Mouse (Mus musculus) left cerebral cortex, postnatal 36 days (tissue): Measurements from ENCODE around the gene Arcn1. TPM values are rescaled to one million over a fixed set of nuclear protein-coding genes. Genes with fewer than 3 reads are reported as not detected.

ENCODE experiments used
- DNase-seq, 2 experiments: peaks; one replicate each; pipeline ENCODE4 v3.0.0; 2021 to 2022; ENCODE audit warnings: low spot score in 2 of 2, mixed read lengths in 1 of 2
- intact Hi-C: fragments of 180-260 bp; cut with DNase I; formaldehyde crosslinking; loops from one replicate; pipeline ENCODE4 v1.15.1; 2025
- total RNA-seq, 2 experiments: library from RNA; stranded (reverse); gene quantifications; 2 replicates each; pipeline ENCODE4 v1.2.3; 2021

Gene Arcn1
- total RNA-seq, 2 experiments from 2014 or later, result 89.0 to 99.0 TPM

GRCm38 (mm10) chr9:44747341-44747740 lies 20.3 kb downstream of the Arcn1 start:
- intact Hi-C loops, result no loop called here
- no peak for DNase-seq

- intact Hi-C loops, result no loop called here
- no peak for DNase-seq
Observed at GRCm38 (mm10) chr9:44746666-44747065, 21.0 kb downstream of the Arcn1 start.

DNA sequence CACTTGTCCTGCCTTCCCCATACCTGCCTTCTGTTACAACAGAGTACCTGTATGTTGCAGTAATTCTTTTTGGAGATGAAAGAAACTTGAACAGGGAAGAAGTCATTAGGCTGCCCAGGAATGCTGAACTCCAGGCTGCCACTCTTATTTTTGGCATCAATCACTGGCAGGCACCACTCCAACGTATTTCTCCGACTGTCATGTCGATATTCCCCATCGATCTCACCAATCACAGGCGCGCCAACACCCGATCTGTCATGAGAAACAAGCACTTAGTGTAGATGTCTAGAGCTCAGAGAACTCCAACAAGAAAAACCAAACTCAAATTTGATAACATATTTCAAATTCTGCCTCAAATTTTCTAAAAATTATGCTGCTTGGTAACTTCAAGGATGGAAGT lies 22.3 kb downstream of the Arcn1 start:
- intact Hi-C loops, result no loop called here
- no peak for DNase-seq

- intact Hi-C loops, result no loop called here
Observed at GRCm38 (mm10) chr9:44740663-44741192, 26.9 kb downstream of the Arcn1 start.

GRCm38 (mm10) chr9:44737240-44737949 lies 30.2 kb downstream of the Arcn1 start:
- intact Hi-C loops, result loop anchor here (5.0 kb wide), 1 partner anchor 80 kb away; no protein-coding TSS in a partner anchor
- no peak for DNase-seq

More at GRCm38 (mm10) chr9:44740663-44741192, 26.9 kb downstream of the Arcn1 start:
- DNase-seq, result no peak

- intact Hi-C loops, result loop anchor here (5.0 kb wide), 1 partner anchor 79 kb away; no protein-coding TSS in a partner anchor
- no peak for DNase-seq
Observed at GRCm38 (mm10) chr9:44736301-44736700, 31.3 kb downstream of the Arcn1 start.

DNA sequence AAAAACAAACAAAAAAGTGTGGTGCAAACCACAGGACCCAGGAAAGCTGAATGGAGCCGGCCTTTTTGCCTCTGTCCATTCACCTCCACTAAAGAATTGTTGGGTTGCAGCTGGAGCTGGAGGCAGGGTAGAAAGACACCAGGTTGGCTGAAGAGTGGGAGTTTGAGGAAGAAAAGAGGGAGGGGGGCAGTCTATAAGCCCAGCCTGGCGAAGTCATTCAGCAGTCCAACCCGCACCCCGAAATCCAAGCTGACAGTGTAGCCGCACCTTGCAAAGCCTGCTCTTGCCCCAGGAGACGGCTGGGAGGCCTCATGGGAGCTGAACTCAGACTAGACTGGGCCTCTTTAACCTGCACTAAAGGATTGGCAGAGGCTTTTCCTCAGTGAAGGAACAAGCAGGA lies 31.8 kb downstream of the Arcn1 start:
- intact Hi-C loops, result loop anchor here (5.0 kb wide), 1 partner anchor 79 kb away; no protein-coding TSS in a partner anchor
- DNase-seq, result no peak

GRCm38 (mm10) chr9:44734524-44735494 lies 32.8 kb downstream of the Arcn1 start, which contains the start of gene Phldb1:
TSS of gene Phldb1 (minus strand) at chr9:44735198.
- intact Hi-C loops, result loop anchor here (5.0 kb wide), 1 partner anchor 78 kb away; no protein-coding TSS in a partner anchor
- no peak for DNase-seq

- intact Hi-C loops, result loop anchor here (2.0 kb wide), 1 partner anchor 25 kb away; no protein-coding TSS in a partner anchor
- DNase-seq, result peak in 1 of 2 experiments; percentile 44
Observed at GRCm38 (mm10) chr9:44733671-44734523, 33.7 kb downstream of the Arcn1 start.

- DNase-seq, result no peak
- intact Hi-C loops, result loop anchor here (2.0 kb wide), 1 partner anchor 24 kb away; no protein-coding TSS in a partner anchor
Observed at GRCm38 (mm10) chr9:44732921-44733530, 34.6 kb downstream of the Arcn1 start.

DNA sequence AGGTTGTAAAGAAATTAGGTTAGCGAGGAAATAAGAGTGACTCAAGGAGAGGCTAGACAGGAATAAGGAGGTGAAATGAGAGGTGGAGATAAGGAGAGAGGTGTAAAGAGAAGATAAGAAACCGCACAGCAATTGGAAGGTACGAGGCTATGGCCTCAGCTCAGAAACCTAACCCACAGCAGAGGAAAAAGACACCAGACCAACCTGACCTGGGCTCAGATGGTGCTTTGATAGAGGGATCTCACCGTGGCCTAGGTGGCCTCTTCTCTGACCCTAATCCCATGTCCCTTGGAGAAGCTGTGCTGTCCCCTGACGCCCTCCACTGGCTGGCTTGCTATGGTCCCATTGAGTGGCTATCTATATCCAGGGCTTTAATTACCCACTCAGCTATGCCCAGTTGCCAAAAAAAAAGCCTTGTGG lies 35.5 kb downstream of the Arcn1 start:
- intact Hi-C loops, result loop anchor here (2.0 kb wide), 1 partner anchor 23 kb away; no protein-coding TSS in a partner anchor
- no peak for DNase-seq

GRCm38 (mm10) chr9:44727441-44727840 lies 40.2 kb downstream of the Arcn1 start:
- DNase-seq, result no peak
- intact Hi-C loops, result no loop called here

GRCm38 (mm10) chr9:44726431-44727146 lies 41.1 kb downstream of the Arcn1 start:
- DNase-seq, result no peak
- intact Hi-C loops, result no loop called here

GRCm38 (mm10) chr9:44724665-44725064 lies 43.0 kb downstream of the Arcn1 start:
- DNase-seq, result no peak
- intact Hi-C loops, result loop anchor here (5.0 kb wide), 1 partner anchor 37 kb away; no protein-coding TSS in a partner anchor

DNA sequence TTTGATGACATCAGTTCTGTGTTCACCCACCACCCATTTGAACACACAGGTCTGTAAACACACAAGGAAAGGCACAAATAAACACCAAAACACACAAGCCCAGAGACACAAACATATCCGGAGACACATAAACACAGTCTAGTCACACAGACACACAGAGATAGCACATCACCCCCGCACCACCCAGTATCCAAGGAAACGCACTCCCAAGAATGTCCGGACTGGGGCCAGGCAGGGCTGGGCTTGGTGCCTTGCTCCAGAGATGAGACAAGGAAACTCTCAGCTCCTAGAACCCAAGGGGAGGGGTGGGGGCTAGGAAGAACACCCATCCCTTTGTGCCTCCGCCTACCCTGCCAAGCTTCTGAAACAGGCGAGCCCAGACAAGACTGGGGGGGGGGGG lies 43.4 kb downstream of the Arcn1 start:
- no peak for DNase-seq
- intact Hi-C loops, result loop anchor here (5.0 kb wide), 1 partner anchor 37 kb away; no protein-coding TSS in a partner anchor

- no peak for DNase-seq
- intact Hi-C loops, result loop anchor here (5.0 kb wide), 1 partner anchor 36 kb away; no protein-coding TSS in a partner anchor
Observed at GRCm38 (mm10) chr9:44723521-44724041, 44.1 kb downstream of the Arcn1 start.

DNA sequence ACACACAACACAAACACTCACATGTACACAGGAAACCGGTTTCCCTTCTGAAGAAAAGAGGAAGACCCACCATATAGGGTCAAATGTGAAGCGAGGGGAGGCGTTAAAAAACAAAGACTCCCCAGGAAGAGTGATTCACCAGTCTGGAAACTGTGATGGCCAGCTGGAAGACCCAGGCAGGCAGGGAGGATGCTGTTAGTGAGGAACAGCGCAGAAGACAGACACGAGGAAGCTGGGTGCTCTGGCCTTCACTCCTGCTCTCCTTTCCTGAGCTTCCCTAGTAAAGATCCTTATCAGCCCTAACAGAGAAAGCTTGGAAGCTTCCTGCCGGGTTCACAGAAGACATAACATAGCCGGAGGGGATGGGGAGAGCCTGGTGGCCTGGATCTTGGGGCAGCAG lies 44.6 kb downstream of the Arcn1 start:
- no peak for DNase-seq
- intact Hi-C loops, result loop anchor here (5.0 kb wide), 1 partner anchor 36 kb away; no protein-coding TSS in a partner anchor
